Mouse (Mus musculus) heart, embryonic 14.5 days (tissue): ENCODE data around the gene Tex38. TPM values are rescaled to one million over a fixed set of nuclear protein-coding genes. Genes with fewer than 3 reads are reported as not detected.

Experiments used
- ATAC-seq: fragments of 200-750 bp; cut with Nextera tagmentation; 2 replicates; pipeline ENCODE4 v1.8.0; 2017; ENCODE audit warnings: low read depth, moderate TSS enrichment; ENCODE audit not compliant: insufficient number of reproducible peaks, insufficient read depth, low FRiP score
- H3K27ac ChIP-seq, 2 experiments: fragments of 200-500 bp in 1 of 2; fragments of 300-500 bp in 1 of 2; sonication (generic) in 1 of 2; replicated peaks in 1 of 2; 2 replicates each; pipeline ENCODE4 v1.5.1; 2012 to 2014; ENCODE audit warnings: low read depth in 2 of 2, low read length in 2 of 2, control low read depth in 1 of 2, mild to moderate bottlenecking in 1 of 2, mixed read lengths in 1 of 2; ENCODE audit not compliant: control insufficient read depth in 1 of 2, insufficient read depth in 1 of 2
- H3K27me3 ChIP-seq: fragments of 300-500 bp; sonication (generic); 2 replicates; pipeline ENCODE4 v1.6.1; 2014; ENCODE audit warnings: mild to moderate bottlenecking, low read length, control low read depth; ENCODE audit not compliant: control insufficient read depth, insufficient read depth
- H3K36me3 ChIP-seq: fragments of 300-500 bp; sonication (generic); 2 replicates; pipeline ENCODE4 v1.6.1; 2014; ENCODE audit warnings: mild to moderate bottlenecking, control low read depth, low read length, mixed read lengths; ENCODE audit not compliant: control insufficient read depth, insufficient read depth
- H3K4me1 ChIP-seq, 2 experiments: fragments of 200-500 bp in 1 of 2; fragments of 300-500 bp in 1 of 2; sonication (generic) in 1 of 2; 2 replicates each; pipeline ENCODE4 v1.6.1; 2012 to 2014; ENCODE audit warnings: low read length in 2 of 2, control low read depth in 1 of 2, mixed read lengths in 1 of 2; ENCODE audit not compliant: control insufficient read depth in 2 of 2, insufficient read depth in 2 of 2
- H3K4me2 ChIP-seq: fragments of 300-500 bp; sonication (generic); 2 replicates; pipeline ENCODE4 v1.6.1; 2014; ENCODE audit warnings: mild to moderate bottlenecking, low read length
- H3K4me3 ChIP-seq, 2 experiments: fragments of 200-500 bp in 1 of 2; fragments of 300-500 bp in 1 of 2; sonication (generic) in 1 of 2; 2 replicates each; pipeline ENCODE4 v1.5.1; 2012 to 2014; ENCODE audit warnings: low read length in 2 of 2, mild to moderate bottlenecking in 2 of 2, control low read depth in 1 of 2, low read depth in 1 of 2, moderate library complexity in 1 of 2; ENCODE audit not compliant: control insufficient read depth in 1 of 2, insufficient read depth in 1 of 2
- H3K9ac ChIP-seq: fragments of 300-500 bp; sonication (generic); 2 replicates; pipeline ENCODE4 v1.6.1; 2014; ENCODE audit warnings: mild to moderate bottlenecking, low read length
- H3K9me3 ChIP-seq: fragments of 300-500 bp; sonication (generic); 2 replicates; pipeline ENCODE4 v1.6.1; 2016; ENCODE audit warnings: low read length, control low read depth; ENCODE audit not compliant: control insufficient read depth
- WGBS: fragments of 180-500 bp; shearing (Covaris S2); extraction: QIAGEN DNeasy Blood & Tissue Kit; methylation state at CpG from one replicate; pipeline ENCODE4 v1.1.7; 2014; 5-methylcytosine and 5-hydroxymethylcytosine counted together
- polyA plus RNA-seq: library from polyadenylated mRNA; unstranded; fragments of >200 nt; fragmentation: Nextera tagmentation; extraction: Ambion mirVana; gene quantifications from 2 replicates; pipeline ENCODE4 v1.2.1, GENCODE M21; 2014

Tex38 gene
- polyA plus RNA-seq, 1 experiment from 2014 or later = 0.53 TPM

DNA sequence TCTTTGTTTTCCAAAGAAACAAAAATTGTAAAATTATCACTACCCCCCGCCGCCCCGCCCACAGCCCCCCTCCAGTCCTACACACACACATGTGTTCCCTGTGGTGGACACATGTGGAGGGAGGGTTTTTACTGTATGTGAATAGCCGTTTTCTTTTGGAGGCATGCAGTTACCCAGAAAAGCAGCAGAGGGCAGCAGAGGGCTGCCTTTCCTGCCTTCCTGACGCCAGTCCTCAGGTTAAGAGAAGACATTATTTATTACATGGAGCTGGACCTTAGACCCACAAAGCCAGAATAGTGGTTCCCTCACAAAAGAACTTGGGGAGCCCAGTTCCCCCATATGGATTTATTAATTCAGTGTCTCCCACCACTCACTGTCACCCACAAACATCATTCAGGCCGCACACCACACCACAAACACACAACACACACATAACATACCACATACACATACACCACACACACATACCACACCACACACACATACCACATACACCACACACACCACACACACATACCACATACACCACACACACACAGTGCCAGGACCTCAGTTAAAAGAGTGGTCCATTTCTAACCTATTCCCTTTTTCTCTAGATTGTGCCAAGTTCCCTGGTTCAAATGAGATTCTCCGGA lies 49.1 kb downstream of the Tex38 start:
- Histone ChIP-seq H3K27me3 (no peaks in the 10 kb centered on the region), H3K4me2 (no peak overlapping the region), H3K36me3 (no peaks in the 10 kb centered on the region), H3K27ac (no peak overlapping the region), H3K4me1 (no peaks in the 10 kb centered on the region), H3K9me3 (no peaks in the 10 kb centered on the region), H3K4me3 (no peak overlapping the region), H3K9ac (no peak overlapping the region)
- 25% methylated on average over 7 of the region's 7 CpGs for WGBS
- peak; percentile 17; the same call in 1 of the 2 replicates for ATAC-seq

Other genes starting within 250 kb of the Tex38 start
- not detected in 2 replicates for gene Cyp4a31, start 217.4 kb downstream of the Tex38 start, polyA plus RNA-seq
- not detected in 2 replicates for gene Cyp4a32, start 180.0 kb downstream of the Tex38 start, polyA plus RNA-seq
- 1.6 and 4.2 TPM in 2 replicates for gene Cyp4b1, start 133.3 kb downstream of the Tex38 start, polyA plus RNA-seq
- gene Efcab14, start 43.3 kb downstream of the Tex38 start, polyA plus RNA-seq = 32.5 and 32.7 TPM in 2 replicates
- 89.2 and 89.5 TPM in 2 replicates for gene Atpaf1, start 3.8 kb upstream of the Tex38 start, polyA plus RNA-seq
- gene Mob3c, start 47.1 kb upstream of the Tex38 start, polyA plus RNA-seq = 6.8 and 8.0 TPM in 2 replicates
- 16.2 and 16.7 TPM in 2 replicates for gene Mknk1, start 58.2 kb upstream of the Tex38 start, polyA plus RNA-seq
- gene Kncn, start 103.4 kb upstream of the Tex38 start, polyA plus RNA-seq = not detected in 2 replicates
- not detected in 2 replicates for gene 6430628N08Rik, start 109.6 kb upstream of the Tex38 start, polyA plus RNA-seq
- gene Dmbx1, start 158.9 kb upstream of the Tex38 start, polyA plus RNA-seq = not detected in 2 replicates
- 1.1 and 1.9 TPM in 2 replicates for gene Faah, start 236.9 kb upstream of the Tex38 start, polyA plus RNA-seq